Mouse (Mus musculus): ENCODE data around the gene Pga5. TPM values are rescaled to one million over a fixed set of nuclear protein-coding genes. Genes with fewer than 3 reads are reported as not detected.

The Pga5 gene
- total and polyA plus RNA-seq, 3 experiments: not detected

DNA sequence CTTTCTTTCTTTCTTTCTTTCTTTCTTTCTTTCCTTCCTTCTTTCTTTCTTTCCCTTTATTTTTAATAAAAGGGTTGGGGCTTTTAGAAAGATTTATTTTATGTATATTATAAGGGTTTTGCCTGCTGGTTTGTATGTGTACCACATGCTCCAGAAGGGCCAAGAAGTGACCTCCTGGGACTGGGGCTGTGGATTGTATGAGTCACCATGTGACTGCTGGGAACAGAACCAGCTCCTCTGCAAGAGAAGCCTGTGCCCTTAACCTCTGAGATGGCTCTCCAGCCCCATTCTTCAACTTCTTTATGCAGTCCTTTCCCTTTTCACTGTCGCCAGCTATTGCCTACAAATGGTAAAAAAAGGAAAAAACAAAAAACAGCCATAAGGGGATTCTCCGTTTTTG, 32.3 kb downstream of the Pga5 start:
- TF ChIP-seq CTCF (IDR thresholded peaks at IDR 0.05) (no peak), POLR2A (IDR thresholded peaks at IDR 0.05; ENCODE audit: insufficient read depth, low read depth, low read length) (no peak), EP300 (IDR thresholded peaks at IDR 0.05; ENCODE audit: insufficient read depth, low read depth, low read length) (no peak)
- DNase-seq: peak in 1 of 2 experiments; percentile 13
- Histone ChIP-seq H3K9ac (ENCODE audit: low read depth, low read length) (no peak overlapping the region), H3K79me2 (replicated peaks; ENCODE audit: control insufficient read depth, insufficient read depth, low read length) (no peaks in the 10 kb centered on the region), H3K4me3 (no peak overlapping the region), H3K4me1 (ENCODE audit: control insufficient read depth, insufficient read depth, low read length) (no peaks in the 10 kb centered on the region), H3K27ac (no peak overlapping the region), H3K36me3 (ENCODE audit: control insufficient read depth, insufficient read depth, low read length) (no peaks in the 10 kb centered on the region), H3K27me3 (ENCODE audit: control insufficient read depth, insufficient read depth, low read length) (no peaks in the 10 kb centered on the region)
- intact Hi-C loops (cut with DNase I): no loop called here
- WGBS: 75% methylated on average over 2 of the region's 2 CpGs

DNA sequence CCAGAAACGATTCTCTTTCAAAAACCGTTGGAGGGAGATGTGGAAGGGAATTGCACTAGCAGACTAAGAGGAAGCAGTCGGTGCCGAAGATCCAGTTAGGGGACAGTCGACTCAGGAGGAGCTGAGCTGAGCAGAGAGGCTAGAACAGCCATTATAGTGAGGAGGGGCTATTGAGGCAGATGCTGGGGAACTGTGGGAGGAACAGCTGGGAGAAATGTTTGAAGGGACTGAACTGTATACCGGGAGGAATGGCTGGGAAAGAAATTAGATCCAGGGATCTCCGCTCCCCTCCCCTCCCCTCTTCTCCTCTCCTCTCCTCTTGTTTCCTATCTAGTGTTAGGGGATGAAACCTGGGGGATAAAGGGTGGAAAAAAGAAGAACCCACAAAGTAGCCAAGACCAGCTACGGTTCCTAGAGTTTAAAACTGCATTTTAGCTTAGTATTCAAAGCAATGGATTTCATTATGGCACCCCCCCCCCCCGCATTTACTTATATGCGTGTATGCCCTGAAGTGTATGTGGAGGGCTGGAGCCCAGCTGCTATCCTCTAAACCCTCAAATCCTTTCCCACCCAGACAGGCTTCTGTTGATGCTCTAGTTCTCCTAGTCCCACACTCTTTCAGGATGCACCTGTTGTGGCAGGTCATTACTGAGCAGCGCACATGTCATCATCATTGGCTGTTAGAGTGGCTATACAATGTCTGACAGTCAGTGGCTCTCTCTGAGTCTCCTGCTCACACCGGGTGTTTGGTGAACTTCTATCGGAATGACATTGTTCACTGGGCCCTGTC, 37.1 kb downstream of the Pga5 start:
- Histone ChIP-seq H3K36me3 (ENCODE audit: control insufficient read depth, insufficient read depth, low read length) (no peaks in the 10 kb centered on the region), H3K9ac (ENCODE audit: low read depth, low read length) (no peak overlapping the region), H3K79me2 (replicated peaks; ENCODE audit: control insufficient read depth, insufficient read depth, low read length) (no peaks in the 10 kb centered on the region), H3K4me3 (no peak overlapping the region), H3K4me1 (ENCODE audit: control insufficient read depth, insufficient read depth, low read length) (no peaks in the 10 kb centered on the region), H3K27me3 (ENCODE audit: control insufficient read depth, insufficient read depth, low read length) (no peaks in the 10 kb centered on the region), H3K27ac (no peak overlapping the region)
- TF ChIP-seq POLR2A (IDR thresholded peaks at IDR 0.05; ENCODE audit: insufficient read depth, low read depth, low read length) (no peak), CTCF (IDR thresholded peaks at IDR 0.05) (no peak), EP300 (IDR thresholded peaks at IDR 0.05; ENCODE audit: insufficient read depth, low read depth, low read length) (no peak)
- no peak for DNase-seq
- intact Hi-C loops (cut with DNase I): no loop called here
- 47% methylated on average over 13 of the region's 13 CpGs for WGBS

DNA sequence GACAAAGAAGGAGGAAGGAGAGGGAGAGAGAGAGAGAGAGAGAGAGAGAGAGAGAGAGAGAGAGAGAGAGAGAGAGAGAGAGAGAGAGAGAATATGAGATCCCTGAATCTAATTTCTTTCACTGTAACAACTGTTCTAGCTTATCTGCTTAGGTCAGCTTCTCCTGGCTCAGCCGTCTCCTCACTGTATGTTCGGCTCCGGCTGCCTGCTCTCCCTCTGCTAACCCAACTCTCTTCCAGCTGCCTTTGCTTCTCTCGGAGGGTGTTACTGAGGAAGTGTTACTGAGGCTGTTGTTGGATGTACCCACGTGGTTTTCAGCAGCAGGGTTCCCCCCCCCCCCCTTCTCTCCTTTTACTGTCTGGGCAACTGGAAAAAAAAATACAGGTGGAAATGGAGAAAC, 37.8 kb downstream of the Pga5 start:
- DNase-seq: no peak
- intact Hi-C loops (cut with DNase I): no loop called here
- no peaks in the 10 kb centered on the region for H3K4me1 ChIP-seq (ENCODE audit: control insufficient read depth, insufficient read depth, low read length)
- H3K27me3 ChIP-seq (ENCODE audit: control insufficient read depth, insufficient read depth, low read length): no peaks in the 10 kb centered on the region
- WGBS: 5% methylated on average over 5 of the region's 5 CpGs
- no peak overlapping the region for H3K9ac ChIP-seq (ENCODE audit: low read depth, low read length)
- H3K27ac ChIP-seq: no peak overlapping the region
- no peak overlapping the region for H3K4me3 ChIP-seq
- H3K36me3 ChIP-seq (ENCODE audit: control insufficient read depth, insufficient read depth, low read length): no peaks in the 10 kb centered on the region
- H3K79me2 ChIP-seq (replicated peaks; ENCODE audit: control insufficient read depth, insufficient read depth, low read length): no peaks in the 10 kb centered on the region
- TF ChIP-seq CTCF (IDR thresholded peaks at IDR 0.05): no peak
- no peak for TF ChIP-seq EP300 (IDR thresholded peaks at IDR 0.05; ENCODE audit: insufficient read depth, low read depth, low read length)
- no peak for TF ChIP-seq POLR2A (IDR thresholded peaks at IDR 0.05; ENCODE audit: insufficient read depth, low read depth, low read length)

DNA sequence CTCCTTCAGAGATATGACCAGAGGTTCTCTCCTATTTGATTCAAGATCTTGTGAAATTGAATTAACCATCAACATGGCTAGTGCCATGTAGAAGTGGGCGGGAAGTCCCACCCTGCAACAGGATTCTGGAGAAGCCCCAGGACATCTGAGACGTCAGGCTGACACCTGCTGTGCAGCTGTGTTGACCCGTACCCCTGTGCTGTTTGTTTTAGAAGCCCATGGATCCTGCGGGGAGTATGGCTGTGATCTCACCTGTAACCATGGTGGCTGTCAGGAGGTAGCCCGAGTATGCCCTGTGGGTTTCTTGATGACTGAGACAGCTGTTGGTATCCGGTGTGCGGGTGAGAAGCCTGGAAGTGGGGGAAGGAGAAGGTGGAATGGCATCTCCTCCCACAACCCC, 40.0 kb downstream of the Pga5 start:
- H3K27ac ChIP-seq: no peak overlapping the region
- no peaks in the 10 kb centered on the region for H3K79me2 ChIP-seq (replicated peaks; ENCODE audit: control insufficient read depth, insufficient read depth, low read length)
- H3K36me3 ChIP-seq (ENCODE audit: control insufficient read depth, insufficient read depth, low read length): no peaks in the 10 kb centered on the region
- no peaks in the 10 kb centered on the region; the same call in 1 of the 2 replicates for H3K27me3 ChIP-seq (ENCODE audit: control insufficient read depth, insufficient read depth, low read length)
- H3K4me3 ChIP-seq: no peak overlapping the region
- WGBS: 56% methylated on average over 7 of the region's 7 CpGs
- intact Hi-C loops (cut with DNase I): no loop called here
- H3K4me1 ChIP-seq (ENCODE audit: control insufficient read depth, insufficient read depth, low read length): no peaks in the 10 kb centered on the region
- DNase-seq: no peak
- no peak for TF ChIP-seq POLR2A (IDR thresholded peaks at IDR 0.05; ENCODE audit: insufficient read depth, low read depth, low read length)
- no peak overlapping the region for H3K9ac ChIP-seq (ENCODE audit: low read depth, low read length)

DNA sequence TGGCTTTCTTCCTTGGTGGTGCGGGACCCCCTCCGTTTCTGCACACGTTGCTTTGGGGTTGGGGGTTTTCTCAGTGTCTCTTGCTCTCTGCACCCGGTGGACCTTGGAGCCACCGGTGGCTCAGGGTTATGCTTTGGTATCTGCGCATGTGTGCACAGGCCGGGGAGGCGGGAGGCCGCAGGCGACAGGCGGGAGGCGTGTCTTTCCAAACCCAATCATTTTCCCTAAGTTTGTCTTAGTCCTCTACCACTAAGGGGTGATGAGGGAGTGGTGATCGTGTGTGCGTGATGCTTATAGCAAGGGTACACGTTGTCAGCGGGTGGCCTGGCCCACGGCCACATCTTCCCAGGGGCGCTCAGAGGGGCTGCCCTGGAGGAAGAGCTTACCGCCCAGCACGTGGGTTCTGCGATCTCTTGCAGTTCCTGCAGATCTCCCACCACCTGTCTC, 43.0 kb downstream of the Pga5 start:
- Histone ChIP-seq H3K9ac (ENCODE audit: low read depth, low read length) (peak overlapping the region; percentile 24; the same call in 1 of the 2 replicates), H3K4me1 (ENCODE audit: control insufficient read depth, insufficient read depth, low read length) (no peaks in the 10 kb centered on the region), H3K27me3 (ENCODE audit: control insufficient read depth, insufficient read depth, low read length) (no peaks in the 10 kb centered on the region; the same call in 1 of the 2 replicates), H3K36me3 (ENCODE audit: control insufficient read depth, insufficient read depth, low read length) (no peaks in the 10 kb centered on the region), H3K27ac (no peak overlapping the region), H3K79me2 (replicated peaks; ENCODE audit: control insufficient read depth, insufficient read depth, low read length) (no peaks in the 10 kb centered on the region), H3K4me3 (peak overlapping the region; percentile 38)
- peak; percentile 43 to 49 for DNase-seq
- intact Hi-C loops (cut with DNase I): no loop called here
- 3% methylated on average over 21 of the region's 21 CpGs for WGBS
- TF ChIP-seq CTCF (IDR thresholded peaks at IDR 0.05) (no peak), EP300 (IDR thresholded peaks at IDR 0.05; ENCODE audit: insufficient read depth, low read depth, low read length) (no peak), POLR2A (IDR thresholded peaks at IDR 0.05; ENCODE audit: insufficient read depth, low read depth, low read length) (no peak)

DNA sequence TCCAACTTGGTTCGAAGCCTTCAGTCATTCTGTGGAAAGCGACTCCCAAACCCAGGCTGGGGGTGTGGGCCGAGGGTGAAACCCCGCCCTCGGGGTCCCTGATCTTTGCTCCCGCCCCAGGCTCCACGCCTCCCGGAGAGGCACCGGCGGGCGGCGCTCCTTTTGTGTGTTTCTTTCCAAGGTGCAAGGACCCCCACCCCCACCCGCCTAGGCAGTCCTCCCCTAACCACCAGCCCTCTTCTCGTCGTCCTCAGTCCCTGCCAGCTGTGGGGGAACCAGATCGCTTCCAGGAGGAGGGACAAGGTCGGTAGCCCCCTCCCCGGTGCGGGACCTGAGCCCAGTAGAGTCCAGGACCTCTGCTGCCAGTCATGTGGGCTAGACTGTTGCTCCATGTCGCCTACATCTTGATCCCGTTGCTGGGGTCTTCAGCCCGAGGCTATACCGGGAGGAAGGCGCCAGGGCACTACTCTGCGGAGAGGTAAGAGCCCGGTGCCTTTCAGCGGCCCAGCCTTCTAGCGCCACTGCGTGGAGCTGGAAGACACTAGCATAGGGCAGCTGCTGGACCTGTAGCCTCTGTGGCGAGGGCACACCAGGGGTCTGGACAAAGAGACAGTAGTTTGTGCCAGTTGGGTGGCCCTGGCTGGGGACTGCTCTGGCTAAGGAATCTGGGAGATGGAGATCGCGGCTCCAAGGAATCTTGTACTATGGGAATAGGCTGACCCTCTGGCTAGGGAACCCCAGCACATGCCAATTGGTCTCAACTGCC, 43.6 kb downstream of the Pga5 start, which contains the start of gene Vwce:
Gene Vwce, plus strand, starts transcription at position 108 of the 766 bp plus-strand sequence.
- Histone ChIP-seq H3K36me3 (ENCODE audit: control insufficient read depth, insufficient read depth, low read length) (no peaks in the 10 kb centered on the region), H3K79me2 (replicated peaks; ENCODE audit: control insufficient read depth, insufficient read depth, low read length) (no peaks in the 10 kb centered on the region), H3K9ac (ENCODE audit: low read depth, low read length) (peak within 1 kb of the TSS; percentile 24; the same call in 1 of the 2 replicates), H3K27me3 (ENCODE audit: control insufficient read depth, insufficient read depth, low read length) (no peaks in the 10 kb centered on the region; the same call in 1 of the 2 replicates), H3K27ac (no peak within 1 kb of the TSS), H3K4me3 (peak within 1 kb of the TSS; percentile 38), H3K4me1 (ENCODE audit: control insufficient read depth, insufficient read depth, low read length) (no peaks in the 10 kb centered on the region)
- 4% methylated on average over 32 of the region's 32 CpGs for WGBS
- DNase-seq: peak; percentile 28 to 47
- TF ChIP-seq CTCF (IDR thresholded peaks at IDR 0.05) (peak; percentile 55), POLR2A (IDR thresholded peaks at IDR 0.05; ENCODE audit: insufficient read depth, low read depth, low read length) (no peak)
- intact Hi-C loops (cut with DNase I): no loop called here

Other genes starting within 250 kb of the Pga5 start
- gene Lrrc10b, start 220.6 kb downstream of the Pga5 start, total RNA-seq (2021): 1 to 10 TPM; 1.7 to 2.3 TPM
- gene Lrrc10b, start 220.6 kb downstream of the Pga5 start, polyA plus RNA-seq (2012; rRNA removed): 0.12 and 1.2 TPM in 2 replicates
- gene Ppp1r32, start 195.1 kb downstream of the Pga5 start, total RNA-seq (2021): under 1 TPM; 0.16 to 0.29 TPM
- gene Ppp1r32, start 195.1 kb downstream of the Pga5 start, polyA plus RNA-seq (2012; rRNA removed): 0.20 and 1.1 TPM in 2 replicates
- 10 to 100 TPM; 23.8 to 25.2 TPM for gene Cpsf7, start 152.8 kb downstream of the Pga5 start, total RNA-seq (2021)
- gene Cpsf7, start 152.8 kb downstream of the Pga5 start, polyA plus RNA-seq (2012; rRNA removed): 20.6 and 37.7 TPM in 2 replicates
- 10 to 100 TPM; 65.5 to 77.9 TPM for gene Sdhaf2, start 151.9 kb downstream of the Pga5 start, total RNA-seq (2021)
- 45.7 and 74.6 TPM in 2 replicates for gene Sdhaf2, start 151.9 kb downstream of the Pga5 start, polyA plus RNA-seq (2012; rRNA removed)
- 1 to 10 TPM; 5.5 to 5.8 TPM for gene Tmem216, start 121.8 kb downstream of the Pga5 start, total RNA-seq (2021)
- gene Tmem216, start 121.8 kb downstream of the Pga5 start, polyA plus RNA-seq (2012; rRNA removed): 13.0 and 19.2 TPM in 2 replicates
- gene Cyb561a3, start 100.9 kb downstream of the Pga5 start, total RNA-seq (2021): 10 to 100 TPM; 11.3 TPM
- 24.3 and 32.2 TPM in 2 replicates for gene Cyb561a3, start 100.9 kb downstream of the Pga5 start, polyA plus RNA-seq (2012; rRNA removed)
- 1 to 10 TPM; 1.9 to 2.7 TPM for gene Tmem138, start 100.7 kb downstream of the Pga5 start, total RNA-seq (2021)
- gene Tmem138, start 100.7 kb downstream of the Pga5 start, polyA plus RNA-seq (2012; rRNA removed): 6.2 and 6.7 TPM in 2 replicates
- gene Ddb1, start 72.7 kb downstream of the Pga5 start, total RNA-seq (2021): 100 to 1,000 TPM; 133 to 153 TPM
- gene Ddb1, start 72.7 kb downstream of the Pga5 start, polyA plus RNA-seq (2012; rRNA removed): 71.1 and 114 TPM in 2 replicates
- gene Tkfc, start 72.4 kb downstream of the Pga5 start, total RNA-seq (2021): 1 to 10 TPM; 8.2 to 9.6 TPM
- gene Tkfc, start 72.4 kb downstream of the Pga5 start, polyA plus RNA-seq (2012; rRNA removed): 7.4 and 9.1 TPM in 2 replicates
- gene Vwce, start 43.9 kb downstream of the Pga5 start, total RNA-seq (2021): not detected
- gene Vwce, start 43.9 kb downstream of the Pga5 start, polyA plus RNA-seq (2012; rRNA removed): not detected in 2 replicates
- 10 to 100 TPM; 18.6 to 20.7 TPM for gene Vps37c, start 10.7 kb upstream of the Pga5 start, total RNA-seq (2021)
- gene Vps37c, start 10.7 kb upstream of the Pga5 start, polyA plus RNA-seq (2012; rRNA removed): 23.7 and 24.6 TPM in 2 replicates
- under 1 TPM; 0.11 to 0.26 TPM for gene Cd5, start 60.9 kb upstream of the Pga5 start, total RNA-seq (2021)
- 0.35 and 0.80 TPM in 2 replicates for gene Cd5, start 60.9 kb upstream of the Pga5 start, polyA plus RNA-seq (2012; rRNA removed)
- under 1 TPM in 1 of 2 experiments, not detected in 1; 0.07 TPM for gene Cd6, start 152.0 kb upstream of the Pga5 start, total RNA-seq (2021)
- gene Cd6, start 152.0 kb upstream of the Pga5 start, polyA plus RNA-seq (2012; rRNA removed): 0.44 and 0.76 TPM in 2 replicates
- gene Slc15a3, start 161.7 kb upstream of the Pga5 start, total RNA-seq (2021): 1 to 10 TPM; 2.1 to 2.3 TPM
- 3.9 and 4.9 TPM in 2 replicates for gene Slc15a3, start 161.7 kb upstream of the Pga5 start, polyA plus RNA-seq (2012; rRNA removed)
- 10 to 100 TPM; 10.7 to 12.0 TPM for gene Tmem132a, start 191.9 kb upstream of the Pga5 start, total RNA-seq (2021)
- gene Tmem132a, start 191.9 kb upstream of the Pga5 start, polyA plus RNA-seq (2012; rRNA removed): 11.1 and 11.5 TPM in 2 replicates
- 100 to 1,000 TPM; 101 to 109 TPM for gene Tmem109, start 203.9 kb upstream of the Pga5 start, total RNA-seq (2021)
- gene Tmem109, start 203.9 kb upstream of the Pga5 start, polyA plus RNA-seq (2012; rRNA removed): 160 and 196 TPM in 2 replicates
- 100 to 1,000 TPM; 216 to 243 TPM for gene Prpf19, start 217.2 kb upstream of the Pga5 start, total RNA-seq (2021)
- 432 and 512 TPM in 2 replicates for gene Prpf19, start 217.2 kb upstream of the Pga5 start, polyA plus RNA-seq (2012; rRNA removed)
- not detected for gene Zp1, start 242.6 kb upstream of the Pga5 start, total RNA-seq (2021)
- not detected in 2 replicates for gene Zp1, start 242.6 kb upstream of the Pga5 start, polyA plus RNA-seq (2012; rRNA removed)

All from heart, adult 2 months (tissue).